Mouse (Mus musculus) olfactory bulb, adult 2 months (tissue): ENCODE results near the gene Exoc5. TPM values are rescaled to one million over a fixed set of nuclear protein-coding genes. Genes with fewer than 3 reads are reported as not detected.

Experiments used
- H3K27ac ChIP-seq: fragments of 200-500 bp; 2 replicates; pipeline ENCODE4 v1.5.1; 2012; ENCODE audit warnings: low read depth, low read length; ENCODE audit not compliant: insufficient read depth
- H3K4me1 ChIP-seq: fragments of 200-500 bp; 2 replicates; pipeline ENCODE4 v1.6.1; 2012; ENCODE audit warnings: low read length; ENCODE audit not compliant: control insufficient read depth, insufficient read depth
- H3K4me3 ChIP-seq: fragments of 200-500 bp; 2 replicates; pipeline ENCODE4 v1.5.1; 2012; ENCODE audit warnings: mild to moderate bottlenecking, low read depth, low read length, moderate library complexity; ENCODE audit not compliant: insufficient read depth
- CTCF ChIP-seq: fragments of 200-500 bp; IDR thresholded peaks from 2 replicates; pipeline ENCODE4 v1.5.1; 2012; ENCODE audit warnings: low read depth, mild to moderate bottlenecking, low read length, moderate library complexity; ENCODE audit not compliant: insufficient read depth
- POLR2A ChIP-seq: fragments of 200-500 bp; IDR thresholded peaks from 2 replicates; pipeline ENCODE4 v1.6.1; 2012; ENCODE audit warnings: mild to moderate bottlenecking, low read depth, low read length, moderate library complexity; ENCODE audit not compliant: insufficient read depth
- WGBS: fragments of 180-500 bp; shearing (Covaris S2); methylation state at CpG from one replicate; pipeline ENCODE4 v1.1.7; 2018; 5-methylcytosine and 5-hydroxymethylcytosine counted together
- polyA plus RNA-seq: library from polyadenylated mRNA; stranded (reverse); fragments of >200 nt; gene quantifications from 2 replicates; pipeline ENCODE4 v1.2.4, GENCODE M21; 2012; ENCODE audit warnings: low replicate concordance; ENCODE audit not compliant: missing spikeins, insufficient read depth, insufficient read length

The Exoc5 gene
- polyA plus RNA-seq, 1 experiment, result not detected

- Histone ChIP-seq H3K27ac (no peak overlapping the region), H3K4me3 (no peak overlapping the region), H3K4me1 (no peaks in the 10 kb centered on the region)
- WGBS, result 78% methylated on average over 5 of the region's 5 CpGs
- TF ChIP-seq POLR2A, result no peak
- TF ChIP-seq CTCF, result no peak
Measured at GRCm38 (mm10) chr14:49019765-49020164, 46.7 kb downstream of the Exoc5 start.

GRCm38 (mm10) chr14:49008399-49009189 lies 57.9 kb downstream of the Exoc5 start:
- 83% methylated on average over 2 of the region's 2 CpGs for WGBS
- Histone ChIP-seq H3K4me3 (no peak overlapping the region), H3K4me1 (no peaks in the 10 kb centered on the region), H3K27ac (no peak overlapping the region)
- TF ChIP-seq POLR2A, result no peak
- no peak for TF ChIP-seq CTCF

DNA sequence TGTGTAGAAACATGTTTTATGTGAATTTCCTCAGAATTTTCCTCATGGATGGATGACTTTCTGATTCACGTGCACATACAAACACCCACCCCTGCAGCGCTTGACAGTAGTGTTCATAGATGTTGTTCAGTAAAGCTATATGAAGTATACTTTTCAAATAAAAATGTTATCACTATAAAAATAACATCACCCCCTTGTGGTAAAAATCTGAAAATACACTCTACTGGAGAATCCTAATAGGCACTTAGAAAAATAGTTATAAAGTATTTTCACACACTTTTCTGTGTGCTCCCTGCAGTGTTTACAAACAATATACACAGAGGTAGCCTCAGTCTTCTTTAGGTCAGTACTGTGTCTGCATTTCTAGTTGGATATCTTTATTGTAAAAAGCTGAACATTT lies 58.5 kb downstream of the Exoc5 start:
- whole genome bisulfite sequencing, result 87% methylated on average over 2 of the region's 2 CpGs
- Histone ChIP-seq H3K27ac (no peak overlapping the region), H3K4me1 (no peaks in the 10 kb centered on the region), H3K4me3 (no peak overlapping the region)
- TF ChIP-seq CTCF (no peak), POLR2A (no peak)

DNA sequence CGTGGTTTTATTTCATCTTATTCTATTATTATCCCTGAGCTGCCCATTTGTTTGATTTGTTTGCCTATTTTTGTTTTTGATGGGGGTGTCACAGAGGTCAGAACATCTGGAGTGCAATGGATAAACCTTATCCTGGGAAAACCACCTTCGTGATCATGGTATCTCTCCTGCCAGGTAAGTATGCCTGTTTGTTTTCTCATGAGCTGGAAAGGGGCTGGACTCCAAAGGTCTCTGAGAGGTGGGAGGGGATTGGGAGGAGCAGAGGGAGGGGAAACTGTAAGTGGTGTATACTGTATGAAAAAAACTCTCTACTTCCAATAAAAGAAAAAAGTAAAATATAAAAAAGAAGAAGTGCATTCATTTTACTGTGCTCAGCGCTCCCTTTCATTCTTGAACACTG lies 64.8 kb downstream of the Exoc5 start:
- no peak for TF ChIP-seq CTCF
- TF ChIP-seq POLR2A, result no peak
- no peak overlapping the region for H3K27ac ChIP-seq
- no peaks in the 10 kb centered on the region for H3K4me1 ChIP-seq
- 85% methylated on average over 3 of the region's 3 CpGs for WGBS
- no peak overlapping the region for H3K4me3 ChIP-seq

DNA sequence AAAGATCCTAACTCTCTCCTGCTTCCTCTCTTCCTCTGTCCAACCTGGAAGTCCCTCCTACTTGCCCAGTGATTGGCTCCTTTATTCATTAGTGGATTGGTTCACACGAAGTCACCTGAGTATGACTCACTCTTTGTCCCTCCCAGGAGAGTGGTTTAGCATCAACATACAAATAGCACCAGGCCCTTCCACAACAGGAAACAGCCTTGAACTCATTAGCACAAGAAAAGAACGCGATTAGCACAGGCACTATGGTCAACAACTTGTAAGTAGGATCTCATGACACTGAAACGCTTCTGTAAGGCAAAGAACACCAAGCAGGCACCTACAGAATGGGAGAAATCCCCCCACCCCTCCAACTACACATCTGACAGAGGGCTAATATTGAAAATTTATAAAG lies 67.7 kb downstream of the Exoc5 start:
- Histone ChIP-seq H3K27ac (no peak overlapping the region), H3K4me3 (no peak overlapping the region), H3K4me1 (no peaks in the 10 kb centered on the region)
- WGBS, result 35% methylated on average over 4 of the region's 4 CpGs
- TF ChIP-seq CTCF (no peak), POLR2A (no peak)

GRCm38 (mm10) chr14:48993861-48994260 lies 72.6 kb downstream of the Exoc5 start:
- no peak for TF ChIP-seq CTCF
- no peak for TF ChIP-seq POLR2A
- no peak overlapping the region for H3K27ac ChIP-seq
- 92% methylated on average over 3 of the region's 3 CpGs for WGBS
- H3K4me1 ChIP-seq, result no peaks in the 10 kb centered on the region
- H3K4me3 ChIP-seq, result no peak overlapping the region

DNA sequence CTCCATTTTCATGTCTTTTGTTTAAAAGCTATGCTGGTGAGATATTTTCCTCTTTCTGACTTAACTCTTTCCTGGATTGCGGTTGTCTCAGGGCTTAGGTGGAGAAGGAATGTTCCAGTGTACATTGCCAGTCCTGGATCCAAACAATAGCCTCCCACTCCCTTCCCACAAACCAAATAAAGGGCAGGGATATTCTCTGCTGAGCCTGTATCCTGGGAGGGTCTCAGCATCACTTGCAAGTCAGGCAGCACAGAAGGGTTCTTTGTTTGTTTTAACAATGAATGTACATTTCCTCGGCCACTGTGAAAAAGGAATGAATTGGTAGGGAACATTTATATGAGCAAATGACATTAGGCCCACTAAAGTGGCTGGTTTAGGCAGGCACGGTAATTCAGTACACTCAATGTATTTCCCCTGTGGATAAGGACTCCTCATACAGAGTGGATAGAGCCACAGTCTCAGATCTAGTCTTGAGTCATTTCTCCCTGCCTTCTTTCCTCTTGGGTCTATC lies 74.3 kb downstream of the Exoc5 start:
- Histone ChIP-seq H3K4me3 (no peak overlapping the region), H3K27ac (no peak overlapping the region), H3K4me1 (no peaks in the 10 kb centered on the region)
- 62% methylated on average over 3 of the region's 3 CpGs for WGBS
- no peak for TF ChIP-seq CTCF
- no peak for TF ChIP-seq POLR2A

DNA sequence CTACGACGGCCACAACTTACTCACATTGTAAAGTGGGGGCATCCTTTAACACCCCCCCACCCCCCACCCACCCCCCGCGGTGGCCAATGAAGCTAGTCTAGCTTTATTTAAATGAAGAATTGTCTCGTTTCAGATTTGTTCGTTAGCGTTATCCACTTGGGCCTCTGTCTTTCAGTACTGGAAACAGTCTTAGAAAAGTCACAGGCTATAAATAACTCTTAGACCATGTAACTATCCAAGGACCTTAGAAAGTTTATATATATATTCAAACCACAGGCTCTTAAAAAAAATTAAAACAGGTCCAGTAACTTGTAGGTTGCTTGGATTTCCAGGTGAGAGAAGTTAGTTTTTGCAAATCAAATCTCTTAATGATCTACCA lies 75.3 kb downstream of the Exoc5 start:
- Histone ChIP-seq H3K4me3 (no peak overlapping the region), H3K27ac (no peak overlapping the region), H3K4me1 (no peaks in the 10 kb centered on the region)
- no peak for TF ChIP-seq POLR2A
- no peak for TF ChIP-seq CTCF
- under 1% methylated on average over 7 of the region's 7 CpGs for WGBS

GRCm38 (mm10) chr14:48990471-48991143 lies 75.8 kb downstream of the Exoc5 start:
- TF ChIP-seq CTCF (no peak), POLR2A (no peak)
- H3K4me3 ChIP-seq, result no peak overlapping the region
- H3K4me1 ChIP-seq, result no peaks in the 10 kb centered on the region
- no peak overlapping the region for H3K27ac ChIP-seq
- 7% methylated on average over 17 of the region's 17 CpGs for WGBS
